Mouse (Mus musculus) Patski (cell line): Measurements from ENCODE around the gene Gcsh. TPM values are rescaled to one million over a fixed set of nuclear protein-coding genes. Genes with fewer than 3 reads are reported as not detected.

Experiments
- ATAC-seq: fragments of 100-300 bp; one replicate; pipeline ENCODE4 v1.8.0; 2021
- CTCF ChIA-PET: fragments of 350-600 bp; sonication (Branson Sonifier 250); formaldehyde crosslinking; loops from one replicate; lab custom pipeline; 2022; ENCODE audit warnings: inconsistent platforms; lab: Charles Lee
- POLR2A ChIA-PET: fragments of 350-600 bp; sonication (Branson Sonifier 250); formaldehyde crosslinking; loops from one replicate; lab custom pipeline; 2022; ENCODE audit warnings: antibody characterized with exemption, inconsistent platforms; lab: Charles Lee
- DNase-seq: peaks from one replicate; pipeline ENCODE4 v3.0.0-alpha.2; 2011; ENCODE audit warnings: low read depth, low spot score
- H3K27me3 ChIP-seq: fragments of 371-371 bp; one replicate; pipeline ENCODE4 v1.5.1; 2021
- CTCF ChIP-seq: fragments of 100-300 bp; IDR thresholded peaks from one replicate; pipeline ENCODE4 v1.5.1; 2021
- in situ Hi-C: fragments of 300-500 bp; cut with MboI; formaldehyde crosslinking; loops from 3 replicates; pipeline ENCODE4 v1.11.1; 2018; ENCODE audit warnings: low pct_unique_long_range_greater_than_20kb, mixed read lengths
- polyA plus RNA-seq: library from polyadenylated mRNA; unstranded; gene quantifications from one replicate; pipeline ENCODE4 v1.2.3, GENCODE M21; 2021

The Gcsh gene
- polyA plus RNA-seq, 1 experiment from 2014 or later, result 44.7 TPM

DNA sequence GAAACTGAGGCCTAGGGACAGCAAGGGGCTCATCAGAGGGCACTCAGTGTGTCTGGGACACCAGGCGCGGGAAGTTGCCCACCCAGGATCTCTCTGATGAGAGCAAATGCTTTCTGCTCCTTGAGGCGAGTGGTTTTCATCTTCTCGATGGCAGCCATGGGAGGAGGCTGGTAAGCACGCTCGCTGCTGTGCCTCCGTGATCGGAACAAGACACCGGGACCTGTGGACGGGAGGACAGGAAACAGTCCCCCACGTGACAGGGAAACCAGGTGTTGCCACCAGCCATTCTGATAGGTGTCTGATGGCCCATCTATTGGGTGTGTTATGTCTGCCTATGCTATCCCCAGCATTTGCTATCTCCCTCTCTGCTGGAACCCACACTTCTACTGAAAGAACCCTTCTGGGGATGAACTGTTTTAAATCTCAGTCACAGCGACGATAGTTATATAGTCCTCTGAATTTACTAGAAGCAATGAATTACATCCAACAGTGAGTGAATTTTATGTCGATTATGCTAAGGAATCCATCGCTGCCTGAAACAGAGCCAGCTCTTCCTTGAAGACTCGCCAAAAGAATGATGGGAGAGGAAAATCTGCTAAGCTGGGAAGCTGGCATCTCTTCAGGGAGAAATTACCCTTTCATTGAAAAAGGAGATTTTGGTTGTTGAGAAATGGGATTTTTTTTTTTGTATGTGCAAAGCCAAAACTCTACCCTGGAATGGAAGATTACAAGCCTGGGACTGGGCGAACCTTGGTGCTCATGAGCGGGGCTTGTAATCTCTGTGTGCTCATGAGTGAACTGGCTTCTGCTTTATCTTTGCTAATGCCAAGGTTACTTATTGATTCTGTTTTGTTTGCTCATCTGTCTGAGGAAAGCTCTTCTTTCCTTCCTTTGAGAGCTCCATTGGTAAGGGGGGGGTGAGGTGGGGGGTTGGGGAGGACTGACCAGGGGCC lies 26.3 kb upstream of the Gcsh start:
- no peak for TF ChIP-seq CTCF
- H3K27me3 ChIP-seq, result peaks cover 6% of the 10 kb centered on the region
- POLR2A ChIA-PET, result no interaction called here
- CTCF ChIA-PET, result no interaction called here
- in situ Hi-C loops, result no loop called here
- DNase-seq (no peak), ATAC-seq (no peak)

- no peak for TF ChIP-seq CTCF
- CTCF ChIA-PET, result no interaction called here
- H3K27me3 ChIP-seq, result peaks cover 7% of the 10 kb centered on the region
- DNase-seq (no peak), ATAC-seq (no peak)
- POLR2A ChIA-PET, result interaction anchor here (0.9 kb wide), 1 partner anchor 25 kb away, joined by 5 read pairs; the partner anchor contains the start of gene Gcsh
- in situ Hi-C loops, result no loop called here
These were observed 24.6 kb upstream of the Gcsh start for GRCm38 (mm10) chr8:117017896-117018295.

DNA sequence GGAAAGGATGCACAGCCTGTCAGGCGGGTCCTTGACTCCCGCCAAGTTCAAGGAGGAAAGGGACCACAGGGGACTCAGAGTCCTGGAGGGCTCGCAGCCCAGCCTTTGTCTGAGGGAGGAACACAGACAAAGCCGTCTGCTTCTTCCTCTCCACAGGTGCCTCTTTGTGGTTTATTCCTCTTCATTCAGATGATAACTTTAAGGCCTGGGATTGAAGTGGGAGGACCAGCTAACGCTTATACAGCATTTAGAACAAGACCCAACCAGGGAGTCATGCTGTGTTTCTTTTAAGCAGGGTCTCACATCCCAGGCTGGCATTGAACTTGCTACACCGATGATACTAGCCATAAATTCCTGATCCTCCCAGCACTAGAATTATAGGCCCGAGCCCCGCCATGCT lies 23.7 kb upstream of the Gcsh start:
- peaks cover 7% of the 10 kb centered on the region for H3K27me3 ChIP-seq
- in situ Hi-C loops, result no loop called here
- CTCF ChIA-PET, result no interaction called here
- no peak for TF ChIP-seq CTCF
- ATAC-seq (no peak), DNase-seq (no peak)
- POLR2A ChIA-PET, result no interaction called here

- no peak for TF ChIP-seq CTCF
- DNase-seq, result no peak
- CTCF ChIA-PET, result no interaction called here
- ATAC-seq, result no peak
- H3K27me3 ChIP-seq, result peaks cover 7% of the 10 kb centered on the region
- in situ Hi-C loops, result no loop called here
- POLR2A ChIA-PET, result no interaction called here
These were observed 22.3 kb upstream of the Gcsh start for GRCm38 (mm10) chr8:117015670-117016069.

GRCm38 (mm10) chr8:117011366-117011765 lies 18.0 kb upstream of the Gcsh start:
- TF ChIP-seq CTCF, result no peak
- peaks cover 7% of the 10 kb centered on the region for H3K27me3 ChIP-seq
- ATAC-seq (no peak), DNase-seq (no peak)
- POLR2A ChIA-PET, result no interaction called here
- in situ Hi-C loops, result no loop called here
- CTCF ChIA-PET, result no interaction called here

DNA sequence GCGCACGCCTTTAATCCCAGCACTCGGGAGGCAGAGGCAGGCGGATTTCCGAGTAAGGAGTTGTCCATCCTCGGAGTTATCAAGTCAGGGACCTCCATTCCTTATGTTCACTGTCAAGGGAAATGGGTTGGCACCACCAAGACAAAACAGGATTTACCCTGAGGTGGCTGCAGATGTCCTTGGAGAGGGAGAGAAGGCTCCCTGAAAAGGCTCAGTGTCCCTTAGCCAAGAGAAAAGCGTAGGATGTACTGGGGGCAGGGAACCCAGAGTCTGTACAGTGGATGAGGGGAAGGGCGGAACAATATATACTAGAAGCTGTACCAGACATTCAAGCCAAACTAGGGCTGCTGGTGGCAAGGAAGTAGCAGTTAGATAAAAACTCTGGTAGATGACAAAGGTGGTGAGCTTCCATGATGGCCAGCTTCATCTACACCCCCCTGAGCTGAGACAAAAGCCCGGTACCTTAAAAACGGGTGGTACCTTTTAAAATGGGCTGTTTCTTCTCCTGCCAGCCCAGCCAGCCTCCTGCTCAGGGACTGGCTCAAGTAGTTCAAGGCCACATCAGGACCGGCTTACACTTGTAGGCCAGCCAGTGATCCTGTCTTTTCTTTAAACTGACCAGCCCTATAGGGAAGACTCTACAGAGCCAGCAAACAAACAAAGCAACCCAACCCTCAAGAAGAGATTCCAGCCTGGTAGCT lies 829 bp upstream of the Gcsh start:
- no peaks in the 10 kb centered on the region for H3K27me3 ChIP-seq
- ATAC-seq (no peak), DNase-seq (no peak)
- TF ChIP-seq CTCF, result no peak
- ChIA-PET CTCF (no interaction called here), POLR2A (interaction anchor here (1.6 kb wide), 1 partner anchor 24 kb away, joined by 5 read pairs; no protein-coding TSS in a partner anchor)
- in situ Hi-C loops, result no loop called here

DNA sequence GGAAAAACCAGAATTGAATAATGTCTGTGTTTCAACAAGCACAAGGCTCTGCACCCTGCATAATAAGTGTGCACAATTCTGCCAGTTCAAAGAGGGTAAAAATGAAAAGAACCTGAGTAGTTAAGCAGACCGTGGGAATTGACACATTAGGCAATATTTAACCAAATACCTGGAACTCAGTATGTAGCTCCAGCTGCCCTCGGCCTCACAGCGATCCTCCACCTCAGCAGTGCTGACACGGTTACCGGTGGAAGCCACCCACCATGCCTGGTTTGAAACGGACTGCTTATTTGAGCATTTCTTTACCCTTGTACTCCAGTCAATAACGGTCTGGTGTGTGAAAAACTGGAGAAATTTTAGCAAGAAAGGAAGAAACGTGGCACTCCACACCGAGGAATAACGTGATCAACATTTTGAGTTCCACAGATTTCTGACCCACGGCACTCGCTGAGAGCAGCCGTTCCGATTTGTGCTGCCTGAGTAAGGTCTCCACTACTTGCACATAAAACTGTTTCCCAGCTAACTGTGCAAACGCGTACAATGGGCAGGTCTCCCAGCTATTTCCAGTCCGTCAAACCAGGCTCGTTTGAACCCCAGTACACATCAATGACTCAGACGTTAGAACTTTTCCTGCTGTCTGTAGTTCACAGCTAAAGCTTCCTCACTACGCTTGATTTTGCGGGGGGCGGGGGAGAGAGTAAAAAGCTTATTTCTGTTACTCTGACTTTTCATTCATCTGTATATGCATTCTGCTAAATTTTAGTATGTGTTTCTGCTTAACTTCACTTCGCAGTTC lies 963 bp downstream of the Gcsh start:
- ATAC-seq, result no peak
- DNase-seq, result no peak
- CTCF ChIA-PET, result interaction anchor here (1.3 to 2.4 kb wide), 3 partner anchors 9 to 115 kb away, joined by 3 to 14 read pairs (median 5); no protein-coding TSS in a partner anchor
- no peak for TF ChIP-seq CTCF
- POLR2A ChIA-PET, result interaction anchor here (1.6 kb wide), 1 partner anchor 25 kb away, joined by 5 read pairs; no protein-coding TSS in a partner anchor
- H3K27me3 ChIP-seq, result no peaks in the 10 kb centered on the region
- in situ Hi-C loops, result no loop called here

DNA sequence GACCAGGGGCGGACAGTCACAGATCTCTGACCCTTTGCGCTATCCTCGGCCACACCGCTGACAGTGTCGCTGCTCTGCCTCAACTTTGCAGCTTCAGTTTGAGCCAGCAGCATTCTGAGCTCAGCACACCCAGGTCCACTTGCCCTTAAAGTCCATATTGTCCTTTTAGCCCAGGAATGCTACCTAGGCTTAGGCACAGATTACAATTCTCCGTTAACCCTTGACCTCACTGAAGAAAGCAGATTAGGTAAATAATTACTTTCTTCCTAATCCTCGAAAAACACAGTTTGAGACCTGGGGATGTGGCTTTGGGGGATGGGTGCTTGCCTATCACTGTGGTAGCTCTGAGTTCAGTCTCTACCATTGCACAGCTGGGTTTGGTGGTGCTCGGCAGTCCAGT lies 2.1 kb downstream of the Gcsh start:
- H3K27me3 ChIP-seq, result no peaks in the 10 kb centered on the region
- ATAC-seq (no peak), DNase-seq (no peak)
- ChIA-PET POLR2A (interaction anchor here (0.6 kb wide), 1 partner anchor 481 kb away, joined by 3 read pairs; no protein-coding TSS in a partner anchor), CTCF (interaction anchor here (2.4 kb wide), 1 partner anchor 11 kb away, joined by 14 read pairs; no protein-coding TSS in a partner anchor)
- TF ChIP-seq CTCF, result no peak
- in situ Hi-C loops, result no loop called here

DNA sequence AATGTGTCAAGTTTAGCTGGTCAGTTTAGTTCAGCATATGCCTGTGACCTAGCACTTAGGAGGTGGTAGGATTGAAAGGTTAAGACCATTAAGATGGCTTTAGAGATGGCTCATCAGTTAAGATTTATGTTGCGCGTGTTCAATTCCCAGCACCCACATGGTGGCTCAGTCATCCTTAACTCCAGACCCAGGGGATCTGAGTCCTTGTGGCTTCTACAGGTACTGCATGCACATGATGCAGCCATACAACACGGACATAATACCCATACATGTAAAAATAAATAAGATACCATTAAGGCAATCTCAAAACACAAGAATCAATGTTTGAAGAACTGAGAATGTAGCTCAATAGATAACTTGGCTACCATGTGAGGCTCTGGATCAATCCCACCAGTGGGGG lies 3.5 kb downstream of the Gcsh start:
- ChIA-PET CTCF (no interaction called here), POLR2A (no interaction called here)
- TF ChIP-seq CTCF, result no peak
- in situ Hi-C loops, result no loop called here
- H3K27me3 ChIP-seq, result no peaks in the 10 kb centered on the region
- DNase-seq, result no peak
- ATAC-seq, result no peak

DNA sequence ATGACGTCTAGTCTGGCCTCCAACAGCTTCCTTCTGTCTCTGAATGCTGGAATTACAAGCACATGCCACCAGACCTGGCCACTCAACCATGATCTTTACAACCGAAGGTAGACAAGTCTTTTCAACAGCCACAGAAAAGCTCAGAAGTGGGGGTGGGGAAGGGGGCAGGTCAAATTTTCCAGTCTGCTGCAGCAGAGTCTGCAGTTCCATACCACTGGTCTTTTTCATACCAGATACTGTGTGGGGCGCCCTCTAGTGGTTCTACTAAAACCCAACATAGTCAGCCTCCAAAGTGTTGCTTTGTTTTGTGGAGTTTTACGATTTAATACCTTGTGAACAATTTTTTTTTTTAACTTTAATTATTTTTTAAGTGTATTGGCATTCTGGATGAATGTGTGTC lies 13.2 kb downstream of the Gcsh start:
- ATAC-seq (peak; percentile 44), DNase-seq (no peak)
- in situ Hi-C loops, result no loop called here
- ChIA-PET POLR2A (no interaction called here), CTCF (interaction anchor here (0.6 to 1.9 kb wide), 5 partner anchors 12 to 58 kb away, joined by 3 to 14 read pairs (median 4); partner anchors contain the start of gene Gcsh)
- no peaks in the 10 kb centered on the region for H3K27me3 ChIP-seq
- TF ChIP-seq CTCF, result no peak
